Mouse (Mus musculus): ENCODE data around the gene Kdm1b.

Gene Kdm1b

GRCm38 (mm10) chr13:47112924-47113323 is 69.6 kb downstream of the Kdm1b start:
- no peak for DNase-seq

- no peak for DNase-seq
These were observed 72.7 kb downstream of the Kdm1b start for GRCm38 (mm10) chr13:47116000-47116399.

- DNase-seq, result no peak
These were observed 78.1 kb downstream of the Kdm1b start for GRCm38 (mm10) chr13:47121333-47121889.

GRCm38 (mm10) chr13:47122537-47123430 is 79.5 kb downstream of the Kdm1b start, which contains the start of gene Rnf144b:
Rnf144b (plus strand) TSS chr13:47122656.
- peak; percentile 61 for DNase-seq

GRCm38 (mm10) chr13:47124449-47124848 is 81.2 kb downstream of the Kdm1b start:
- no peak for DNase-seq

- DNase-seq, result no peak
These were observed 81.7 kb downstream of the Kdm1b start for GRCm38 (mm10) chr13:47124986-47125385.

- DNase-seq, result no peak
These were observed 82.3 kb downstream of the Kdm1b start for GRCm38 (mm10) chr13:47125595-47125994.

GRCm38 (mm10) chr13:47129090-47129489 is 85.8 kb downstream of the Kdm1b start:
- no peak for DNase-seq

- no peak for DNase-seq
These were observed 89.8 kb downstream of the Kdm1b start for GRCm38 (mm10) chr13:47133058-47133457.

- no peak for DNase-seq
These were observed 91.5 kb downstream of the Kdm1b start for GRCm38 (mm10) chr13:47134836-47135235.
